Mouse (Mus musculus) right cerebral cortex, postnatal 14 days (tissue): ENCODE data around the gene Map10.

ENCODE experiments used
- DNase-seq: peaks from one replicate; pipeline ENCODE4 v3.0.0; 2022

Gene Map10

DNA sequence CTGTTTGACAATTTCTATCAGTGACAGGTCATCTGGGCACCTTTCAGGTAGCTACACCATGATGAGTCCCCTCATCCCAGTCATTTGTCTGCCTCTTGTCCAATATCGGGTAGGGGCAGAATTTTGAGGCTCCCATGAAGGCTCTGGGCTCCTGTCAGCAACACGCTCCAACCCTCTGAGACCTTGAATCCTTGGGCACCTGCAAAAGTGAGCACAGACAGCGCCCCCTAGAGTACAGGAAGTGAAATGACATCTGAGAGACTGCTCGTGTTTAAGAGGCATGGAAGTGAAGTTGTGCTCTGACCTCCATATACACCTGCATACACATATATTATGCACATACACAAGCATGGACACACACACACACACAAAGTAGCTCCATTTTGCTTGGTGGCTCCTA lies 49.3 kb downstream of the Map10 start:
- DNase-seq: no peak

DNA sequence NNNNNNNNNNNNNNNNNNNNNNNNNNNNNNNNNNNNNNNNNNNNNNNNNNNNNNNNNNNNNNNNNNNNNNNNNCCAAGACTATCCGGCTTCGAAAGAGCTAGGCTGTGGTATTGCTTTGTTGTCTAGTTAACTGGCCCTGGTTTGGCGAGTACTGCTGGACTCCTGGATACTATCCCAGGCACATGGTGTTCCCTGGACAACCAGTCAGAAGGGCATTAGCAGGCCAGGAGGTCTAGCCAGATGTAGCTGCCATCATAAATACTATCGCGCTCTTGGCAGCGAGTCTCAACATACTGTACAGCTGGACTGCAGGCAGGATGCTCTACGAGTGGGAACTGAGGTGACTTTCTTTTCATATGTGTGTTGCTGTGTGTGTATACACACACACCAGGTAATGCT lies 53.1 kb downstream of the Map10 start:
- DNase-seq: no peak
